Mouse (Mus musculus): ENCODE results near the gene Gm49321.
A peak's percentile ranks its signal among the peaks of the same experiment; 100 is the strongest.

GRCm38 (mm10) chr12:74014739-74015270, 77.4 kb downstream of the Gm49321 start:
- peak; percentile 60 for TF ChIP-seq CTCF (IDR thresholded peaks at IDR 0.05; ENCODE audit: low read depth)
- TF ChIP-seq EP300 (optimal IDR thresholded peaks at IDR 0.05): no peak

Measured in stomach, postnatal 0 days (tissue).